Mouse (Mus musculus): ENCODE measurements around the gene 1700024B05Rik. TPM values are rescaled to one million over a fixed set of nuclear protein-coding genes. Genes with fewer than 3 reads are reported as not detected.
"Not testable (repeated sequence)": the region's sequence is repeated elsewhere in the genome, so short reads cannot be mapped to it uniquely, and the experiment has no call there.

Gene 1700024B05Rik
- total RNA-seq (2014; rRNA removed) (not detected in 2 replicates), polyA plus RNA-seq (2015; fragmentation: Nextera tagmentation; extraction: Ambion mirVana) (not detected in 2 replicates)

DNA sequence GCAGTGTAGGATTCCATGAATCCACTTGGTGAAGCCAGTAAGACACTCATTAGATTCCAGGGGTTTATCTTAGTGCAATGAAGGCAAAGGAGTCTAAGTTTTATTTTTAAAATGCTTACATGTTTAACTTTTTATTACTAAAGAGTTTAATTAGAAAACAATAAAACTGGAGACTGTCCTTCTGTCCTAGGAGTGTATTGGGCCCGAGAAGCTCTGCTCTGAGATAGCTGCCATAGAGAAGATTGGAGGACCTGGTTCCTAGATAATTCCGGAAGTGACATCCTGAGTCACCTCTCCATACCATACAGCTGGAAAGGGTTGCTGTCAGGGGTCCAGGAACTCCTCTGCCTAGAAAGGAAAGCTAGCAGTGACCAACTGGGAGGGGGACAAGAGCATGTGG lies at the start of gene 1700024B05Rik:
1700024B05Rik (plus strand) TSS at position 301 of the 400 bp plus-strand sequence.
- not testable (repeated sequence) for H3K4me1 ChIP-seq (ENCODE audit: insufficient read depth, low read length); H3K4me2 ChIP-seq (ENCODE audit: low read depth, low read length); H3K4me3 ChIP-seq (ENCODE audit: low read length); H3K27ac ChIP-seq; H3K9ac ChIP-seq (replicated peaks; ENCODE audit: low read length); H3K36me3 ChIP-seq (ENCODE audit: insufficient read depth, low read length); H3K27me3 ChIP-seq (ENCODE audit: insufficient read depth, low read length); ATAC-seq; DNase-seq (ENCODE audit: low spot score); H3K9me3 ChIP-seq (ENCODE audit: low read length)
- WGBS, result 100% methylated on average over 1 of the region's 2 CpGs

DNA sequence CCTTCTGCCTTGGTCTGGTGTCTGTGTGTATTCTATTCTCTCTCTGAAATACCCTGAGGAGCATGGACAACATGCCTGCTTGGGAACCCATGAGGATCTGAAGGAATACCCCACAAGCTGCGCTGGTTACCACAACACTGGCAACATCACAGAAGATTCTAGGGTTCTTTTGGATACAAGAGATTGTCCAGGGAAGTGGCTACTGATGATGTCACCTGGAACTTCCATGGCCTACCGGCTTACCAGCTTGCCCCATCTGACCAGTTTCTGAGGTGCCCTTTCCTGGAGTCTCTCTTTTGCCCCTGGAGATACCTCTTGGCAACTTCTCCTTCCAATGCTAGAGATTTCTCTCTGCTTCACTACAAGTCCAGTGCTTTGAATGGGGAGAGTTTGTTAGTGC lies 36.6 kb upstream of the 1700024B05Rik start, which contains the start of gene Gm7980:
Gm7980 (minus strand) TSS at position 101 of the 400 bp plus-strand sequence.
- WGBS, result no CpG with 5 or more reads among the region's 2 CpGs
- H3K9ac ChIP-seq (replicated peaks; ENCODE audit: low read length); H3K36me3 ChIP-seq (ENCODE audit: insufficient read depth, low read length); ATAC-seq; H3K4me3 ChIP-seq (ENCODE audit: low read length); H3K9me3 ChIP-seq (ENCODE audit: low read length); DNase-seq (ENCODE audit: low spot score); H3K4me2 ChIP-seq (ENCODE audit: low read depth, low read length); H3K27me3 ChIP-seq (ENCODE audit: insufficient read depth, low read length); H3K4me1 ChIP-seq (ENCODE audit: insufficient read depth, low read length); H3K27ac ChIP-seq: not testable (repeated sequence)

DNA sequence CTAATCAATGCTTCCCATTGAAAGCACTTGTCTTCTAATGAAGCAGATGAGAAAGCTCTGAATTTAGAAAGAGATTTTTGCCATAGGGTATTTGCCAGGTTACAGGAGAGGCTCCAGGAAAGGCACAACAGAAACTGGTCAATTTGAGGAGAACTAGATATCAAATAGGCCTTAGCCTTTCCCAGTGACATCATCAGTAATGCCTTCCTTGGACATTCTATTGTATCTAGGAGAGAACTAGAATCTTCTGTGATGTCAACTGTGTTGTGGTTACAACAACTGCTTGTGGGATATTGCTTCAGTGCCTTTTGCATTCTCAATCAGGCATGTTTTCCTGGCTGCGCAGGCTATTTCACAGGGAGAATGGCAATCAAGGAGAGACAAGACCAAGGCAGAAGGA lies 19.1 kb upstream of the 1700024B05Rik start, which contains the start of gene 1700049E17Rik1:
1700049E17Rik1 (plus strand) TSS at position 301 of the 400 bp plus-strand sequence.
- H3K4me1 ChIP-seq (ENCODE audit: insufficient read depth, low read length); H3K9ac ChIP-seq (replicated peaks; ENCODE audit: low read length); H3K9me3 ChIP-seq (ENCODE audit: low read length); DNase-seq (ENCODE audit: low spot score); ATAC-seq; H3K36me3 ChIP-seq (ENCODE audit: insufficient read depth, low read length); H3K27me3 ChIP-seq (ENCODE audit: insufficient read depth, low read length); H3K4me3 ChIP-seq (ENCODE audit: low read length); H3K4me2 ChIP-seq (ENCODE audit: low read depth, low read length); H3K27ac ChIP-seq: not testable (repeated sequence)
- no CpG with 5 or more reads among the region's 1 CpGs for WGBS

DNA sequence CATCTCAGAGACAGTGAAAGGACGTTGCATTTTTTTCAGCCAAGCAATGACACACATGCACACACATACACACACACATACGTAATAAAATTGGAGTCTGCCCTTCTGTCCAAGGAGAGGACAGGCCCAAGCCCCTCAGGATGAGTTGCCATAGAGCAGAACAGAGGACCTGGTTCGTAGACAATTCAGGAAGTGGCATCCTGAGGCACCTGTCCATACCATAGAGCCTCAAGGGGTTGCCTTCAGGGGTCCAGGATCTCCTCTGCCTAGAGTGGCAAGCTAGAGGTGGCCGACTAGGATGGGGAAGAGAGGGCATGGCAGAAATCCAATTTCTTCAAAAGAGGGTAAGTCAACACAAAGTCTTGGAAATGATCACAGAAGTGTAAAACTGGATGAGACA lies 20.3 kb downstream of the 1700024B05Rik start:
- DNase-seq (ENCODE audit: low spot score); H3K9ac ChIP-seq (replicated peaks; ENCODE audit: low read length); H3K27me3 ChIP-seq (ENCODE audit: insufficient read depth, low read length); H3K4me3 ChIP-seq (ENCODE audit: low read length); H3K9me3 ChIP-seq (ENCODE audit: low read length); H3K36me3 ChIP-seq (ENCODE audit: insufficient read depth, low read length); H3K27ac ChIP-seq; H3K4me2 ChIP-seq (ENCODE audit: low read depth, low read length); ATAC-seq; H3K4me1 ChIP-seq (ENCODE audit: insufficient read depth, low read length): not testable (repeated sequence)
- WGBS, result 62% methylated on average over 4 of the region's 4 CpGs

DNA sequence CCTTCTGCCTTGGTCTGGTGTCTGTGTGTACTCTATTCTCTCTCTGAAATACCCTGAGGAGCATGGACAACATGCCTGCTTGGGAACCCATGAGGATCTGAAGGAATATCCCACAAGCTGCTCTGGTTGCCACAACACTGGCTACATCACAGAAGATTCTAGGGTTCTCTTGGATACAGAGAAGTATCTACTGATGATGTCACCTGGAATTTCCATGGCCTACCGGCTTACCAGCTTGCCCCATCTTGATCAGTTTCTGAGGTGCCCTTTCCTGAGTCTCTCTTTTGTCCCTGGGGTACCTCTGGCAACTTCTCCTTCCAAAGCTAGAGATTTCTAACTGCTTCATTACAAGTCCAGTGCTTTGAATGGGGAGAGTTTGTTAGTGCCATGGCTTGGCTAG lies 24.0 kb downstream of the 1700024B05Rik start, which contains the start of gene Gm6401:
Gm6401 (minus strand) TSS at position 101 of the 400 bp plus-strand sequence.
- not testable (repeated sequence) for H3K4me3 ChIP-seq (ENCODE audit: low read length); DNase-seq (ENCODE audit: low spot score); H3K27me3 ChIP-seq (ENCODE audit: insufficient read depth, low read length); H3K9ac ChIP-seq (replicated peaks; ENCODE audit: low read length); H3K4me1 ChIP-seq (ENCODE audit: insufficient read depth, low read length); H3K36me3 ChIP-seq (ENCODE audit: insufficient read depth, low read length); ATAC-seq; H3K4me2 ChIP-seq (ENCODE audit: low read depth, low read length); H3K9me3 ChIP-seq (ENCODE audit: low read length); H3K27ac ChIP-seq
- 86% methylated on average over 1 of the region's 1 CpGs for WGBS

DNA sequence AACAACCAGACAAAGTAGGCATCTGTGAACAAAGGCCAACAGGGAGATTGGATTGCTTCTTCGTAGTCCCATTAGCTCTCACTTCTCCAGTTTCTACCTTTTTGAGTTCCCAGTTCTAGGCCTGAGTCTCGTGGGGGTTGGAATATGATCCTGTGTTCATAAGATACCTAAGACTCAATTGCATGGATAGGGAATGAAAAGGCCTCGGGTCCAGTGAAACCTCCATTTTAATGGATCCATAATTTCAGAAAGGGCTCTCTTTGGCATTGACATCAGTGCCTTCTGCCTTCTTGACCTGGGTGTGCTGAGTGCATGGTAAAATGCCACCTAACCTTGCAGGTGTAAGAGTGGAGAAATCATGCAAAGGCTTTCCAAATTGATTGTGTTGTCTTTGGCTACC lies 24.8 kb downstream of the 1700024B05Rik start:
- DNase-seq (ENCODE audit: low spot score); H3K9ac ChIP-seq (replicated peaks; ENCODE audit: low read length); H3K27ac ChIP-seq; H3K27me3 ChIP-seq (ENCODE audit: insufficient read depth, low read length); H3K4me2 ChIP-seq (ENCODE audit: low read depth, low read length); H3K4me1 ChIP-seq (ENCODE audit: insufficient read depth, low read length); H3K36me3 ChIP-seq (ENCODE audit: insufficient read depth, low read length); ATAC-seq; H3K4me3 ChIP-seq (ENCODE audit: low read length); H3K9me3 ChIP-seq (ENCODE audit: low read length): not testable (repeated sequence)
- 65% methylated on average over 3 of the region's 3 CpGs for WGBS

DNA sequence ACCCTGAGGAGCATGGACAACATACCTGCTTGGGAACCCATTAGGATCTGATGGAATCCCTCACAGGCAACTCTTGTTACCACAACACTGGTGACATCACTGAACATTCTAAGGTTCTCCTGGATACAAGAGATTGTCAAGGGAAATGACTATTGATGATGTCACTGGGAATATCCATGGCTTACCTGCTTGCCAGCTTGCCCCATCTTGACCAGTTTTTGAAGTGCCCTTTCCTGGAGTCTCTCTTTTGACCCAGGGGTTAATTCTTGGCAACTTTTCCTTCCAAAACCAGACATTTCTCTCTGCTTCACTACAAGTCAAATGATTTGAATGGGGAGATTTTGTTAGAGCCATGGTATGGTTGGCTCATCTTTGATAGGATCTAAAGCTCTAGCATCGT lies 39.4 kb downstream of the 1700024B05Rik start, which contains the start of gene Gm3543:
Gm3543 (minus strand) TSS at position 101 of the 400 bp plus-strand sequence.
- not testable (repeated sequence) for DNase-seq (ENCODE audit: low spot score); H3K4me3 ChIP-seq (ENCODE audit: low read length); H3K36me3 ChIP-seq (ENCODE audit: insufficient read depth, low read length); H3K27me3 ChIP-seq (ENCODE audit: insufficient read depth, low read length); ATAC-seq; H3K9ac ChIP-seq (replicated peaks; ENCODE audit: low read length); H3K9me3 ChIP-seq (ENCODE audit: low read length); H3K27ac ChIP-seq; H3K4me2 ChIP-seq (ENCODE audit: low read depth, low read length); H3K4me1 ChIP-seq (ENCODE audit: insufficient read depth, low read length)
- no CpG with 5 or more reads among the region's 1 CpGs for WGBS

Other genes starting within 250 kb of the 1700024B05Rik start
- not detected in 2 replicates for gene Gm8068, start 242.1 kb upstream of the 1700024B05Rik start, total RNA-seq (2014; rRNA removed)
- not detected in 2 replicates for gene Gm8068, start 242.1 kb upstream of the 1700024B05Rik start, polyA plus RNA-seq (2015; fragmentation: Nextera tagmentation; extraction: Ambion mirVana)
- gene Gm7929, start 193.4 kb upstream of the 1700024B05Rik start, total RNA-seq (2014; rRNA removed), result not detected in 2 replicates
- gene Gm7929, start 193.4 kb upstream of the 1700024B05Rik start, polyA plus RNA-seq (2015; fragmentation: Nextera tagmentation; extraction: Ambion mirVana), result not detected in 2 replicates
- not detected in 2 replicates for gene Gm47189, start 171.6 kb upstream of the 1700024B05Rik start, total RNA-seq (2014; rRNA removed)
- not detected in 2 replicates for gene Gm47189, start 171.6 kb upstream of the 1700024B05Rik start, polyA plus RNA-seq (2015; fragmentation: Nextera tagmentation; extraction: Ambion mirVana)
- not detected in 2 replicates for gene Gm7980, start 36.7 kb upstream of the 1700024B05Rik start, total RNA-seq (2014; rRNA removed)
- not detected in 2 replicates for gene Gm7980, start 36.7 kb upstream of the 1700024B05Rik start, polyA plus RNA-seq (2015; fragmentation: Nextera tagmentation; extraction: Ambion mirVana)
- gene 1700049E17Rik1, start 19.0 kb upstream of the 1700024B05Rik start, total RNA-seq (2014; rRNA removed), result not detected in 2 replicates
- gene 1700049E17Rik1, start 19.0 kb upstream of the 1700024B05Rik start, polyA plus RNA-seq (2015; fragmentation: Nextera tagmentation; extraction: Ambion mirVana), result not detected in 2 replicates
- not detected in 2 replicates for gene Gm6401, start 23.9 kb downstream of the 1700024B05Rik start, total RNA-seq (2014; rRNA removed)
- 0.14 TPM in 1 of 2 replicates, not detected in the other for gene Gm6401, start 23.9 kb downstream of the 1700024B05Rik start, polyA plus RNA-seq (2015; fragmentation: Nextera tagmentation; extraction: Ambion mirVana)
- not detected in 2 replicates for gene Gm3543, start 39.3 kb downstream of the 1700024B05Rik start, total RNA-seq (2014; rRNA removed)
- not detected in 2 replicates for gene Gm3543, start 39.3 kb downstream of the 1700024B05Rik start, polyA plus RNA-seq (2015; fragmentation: Nextera tagmentation; extraction: Ambion mirVana)
- gene Gm7951, start 173.4 kb downstream of the 1700024B05Rik start, total RNA-seq (2014; rRNA removed), result 0.21 TPM in 1 of 2 replicates, not detected in the other
- gene Gm7951, start 173.4 kb downstream of the 1700024B05Rik start, polyA plus RNA-seq (2015; fragmentation: Nextera tagmentation; extraction: Ambion mirVana), result not detected in 2 replicates
- gene Gm17027, start 218.6 kb downstream of the 1700024B05Rik start, total RNA-seq (2014; rRNA removed), result not detected in 2 replicates
- not detected in 2 replicates for gene Gm17027, start 218.6 kb downstream of the 1700024B05Rik start, polyA plus RNA-seq (2015; fragmentation: Nextera tagmentation; extraction: Ambion mirVana)
- not detected in 2 replicates for gene Gm3573, start 246.8 kb downstream of the 1700024B05Rik start, total RNA-seq (2014; rRNA removed)
- not detected in 2 replicates for gene Gm3573, start 246.8 kb downstream of the 1700024B05Rik start, polyA plus RNA-seq (2015; fragmentation: Nextera tagmentation; extraction: Ambion mirVana)

All from hindbrain, postnatal 0 days (tissue).